Comparison of ENCODE assay signal across 15 mouse cellular contexts in genomic region chr7:64456676-64457075, GRCm38 (mm10). TPM values are rescaled to one million over a fixed set of nuclear protein-coding genes. Genes with fewer than 3 reads are reported as not detected.
"Had no signal": no experiment of that assay in that cellular context is flagged by ENCODE, and none has a peak within 500 bp of the region (broad histone marks: within the 10 kb centered on the region; RNA-seq: fewer than 3 reads in every experiment).

No protein-coding gene starts in this region.

- H3K4me1 ChIP-seq: limb, embryonic 12.5 days; liver, embryonic 13.5 days; lung, embryonic 15.5 days; neural tube, embryonic 15.5 days; stomach, embryonic 15.5 days had no signal

- H3K27ac ChIP-seq: left cerebral cortex, adult 2 months; limb, embryonic 12.5 days; liver, embryonic 13.5 days; lung, embryonic 15.5 days; neural tube, embryonic 15.5 days; stomach, embryonic 15.5 days had no signal

- DNase-seq: kidney, adult 18-20 months; kidney, postnatal 10 days; kidney, postnatal 4 days; liver; liver, embryonic 13.5 days; liver, postnatal 0 days; right cerebral cortex, postnatal 14 days; thymus, adult 2 months; thymus, postnatal 25 days had no signal

- H3K4me3 ChIP-seq: left cerebral cortex, adult 2 months; limb, embryonic 12.5 days; liver, embryonic 13.5 days; lung, embryonic 15.5 days; neural tube, embryonic 15.5 days; stomach, embryonic 15.5 days had no signal

- H3K9ac ChIP-seq: limb, embryonic 12.5 days; liver, embryonic 13.5 days; liver, postnatal 0 days; lung, embryonic 15.5 days; neural tube, embryonic 15.5 days; stomach, embryonic 15.5 days had no signal

- H3K36me3 ChIP-seq: limb, embryonic 12.5 days; liver, embryonic 13.5 days; lung, embryonic 15.5 days; neural tube, embryonic 15.5 days; stomach, embryonic 15.5 days had no signal

- H3K4me2 ChIP-seq: limb, embryonic 12.5 days; liver, embryonic 13.5 days; lung, embryonic 15.5 days; neural tube, embryonic 15.5 days; stomach, embryonic 15.5 days had no signal

- H3K27me3 ChIP-seq: limb, embryonic 12.5 days; liver, embryonic 13.5 days; lung, embryonic 15.5 days; neural tube, embryonic 15.5 days; stomach, embryonic 15.5 days had no signal

- ATAC-seq: liver, postnatal 0 days had no signal

- H3K9me3 ChIP-seq: limb, embryonic 12.5 days; liver, embryonic 13.5 days; lung, embryonic 15.5 days; neural tube, embryonic 15.5 days; stomach, embryonic 15.5 days had no signal

RNA-seq across cellular contexts. Expression of gene Apba2, which starts 44.8 kb away (rescaled TPM):
- total RNA-seq: megakaryocyte-erythroid progenitor cell, adult 5-6 weeks had no signal
- polyA plus RNA-seq: liver, postnatal 0 days had no signal
